Mouse (Mus musculus): ENCODE data around the gene Lrrc8b. TPM values are rescaled to one million over a fixed set of nuclear protein-coding genes. Genes with fewer than 3 reads are reported as not detected.

Gene Lrrc8b
- polyA plus RNA-seq, 1 experiment from 2014 or later = 10.6 TPM

GRCm38 (mm10) chr5:105401536-105401935, 14.0 kb upstream of the Lrrc8b start:
- Histone ChIP-seq H3K36me3 (ENCODE audit: control insufficient read depth, insufficient read depth, low read length) (no peaks in the 10 kb centered on the region), H3K9me3 (ENCODE audit: control insufficient read depth, low read length) (no peaks in the 10 kb centered on the region), H3K4me3 (ENCODE audit: low read depth, low read length) (no peak overlapping the region), H3K4me1 (ENCODE audit: control insufficient read depth, insufficient read depth, low read length) (no peaks in the 10 kb centered on the region), H3K27ac (replicated peaks; ENCODE audit: low read depth, low read length) (no peak overlapping the region), H3K4me2 (ENCODE audit: low read depth, low read length) (no peak overlapping the region), H3K27me3 (replicated peaks; ENCODE audit: control insufficient read depth, insufficient read depth, low read length) (no peaks in the 10 kb centered on the region), H3K9ac (ENCODE audit: low read depth, low read length) (no peak overlapping the region)
- 87% methylated on average over 5 of the region's 6 CpGs for WGBS
- DNase-seq (ENCODE audit: low spot score) (no peak), ATAC-seq (ENCODE audit: low read depth) (no peak)

GRCm38 (mm10) chr5:105404961-105405360, 10.6 kb upstream of the Lrrc8b start:
- Histone ChIP-seq H3K4me2 (ENCODE audit: low read depth, low read length) (no peak overlapping the region), H3K27me3 (replicated peaks; ENCODE audit: control insufficient read depth, insufficient read depth, low read length) (no peaks in the 10 kb centered on the region), H3K9me3 (ENCODE audit: control insufficient read depth, low read length) (no peaks in the 10 kb centered on the region), H3K36me3 (ENCODE audit: control insufficient read depth, insufficient read depth, low read length) (no peaks in the 10 kb centered on the region), H3K27ac (replicated peaks; ENCODE audit: low read depth, low read length) (no peak overlapping the region), H3K4me3 (ENCODE audit: low read depth, low read length) (no peak overlapping the region), H3K9ac (ENCODE audit: low read depth, low read length) (no peak overlapping the region), H3K4me1 (ENCODE audit: control insufficient read depth, insufficient read depth, low read length) (no peaks in the 10 kb centered on the region)
- DNase-seq (ENCODE audit: low spot score) (peak; percentile 81), ATAC-seq (ENCODE audit: low read depth) (no peak)
- WGBS = 7% methylated on average over 8 of the region's 8 CpGs

DNA sequence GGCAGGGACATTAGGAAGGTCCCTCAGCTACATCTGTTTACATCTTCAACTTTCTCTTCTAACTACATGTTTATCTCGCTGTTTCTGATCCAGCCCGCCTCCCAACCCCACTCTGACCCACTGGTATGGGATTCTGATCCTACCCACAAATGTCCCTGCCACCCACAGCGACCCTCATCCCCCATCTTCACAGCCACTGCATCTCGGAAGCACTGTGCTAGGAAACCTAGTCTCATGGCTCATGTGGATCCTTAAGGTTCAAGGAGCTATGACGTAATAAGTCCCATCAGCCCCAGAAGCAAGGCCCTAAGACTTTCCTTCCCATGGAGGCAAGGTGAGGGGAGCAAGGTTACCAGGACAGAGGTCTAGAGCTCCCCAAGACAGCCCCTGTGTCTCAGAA, 7.9 kb upstream of the Lrrc8b start:
- H3K4me2 ChIP-seq (ENCODE audit: low read depth, low read length) = no peak overlapping the region
- 88% methylated on average over 5 of the region's 5 CpGs for WGBS

GRCm38 (mm10) chr5:105409092-105409491, 6.5 kb upstream of the Lrrc8b start:
- no peak overlapping the region for H3K4me2 ChIP-seq (ENCODE audit: low read depth, low read length)
- H3K4me3 ChIP-seq (ENCODE audit: low read depth, low read length) = no peak overlapping the region
- H3K4me1 ChIP-seq (ENCODE audit: control insufficient read depth, insufficient read depth, low read length) = peaks cover 5% of the 10 kb centered on the region; the same call in 1 of the 2 replicates
- WGBS = 86% methylated on average over 4 of the region's 4 CpGs
- no peak for DNase-seq (ENCODE audit: low spot score)
- H3K9me3 ChIP-seq (ENCODE audit: control insufficient read depth, low read length) = no peaks in the 10 kb centered on the region
- no peak overlapping the region for H3K27ac ChIP-seq (replicated peaks; ENCODE audit: low read depth, low read length)
- no peaks in the 10 kb centered on the region for H3K27me3 ChIP-seq (replicated peaks; ENCODE audit: control insufficient read depth, insufficient read depth, low read length)
- ATAC-seq (ENCODE audit: low read depth) = no peak
- H3K36me3 ChIP-seq (ENCODE audit: control insufficient read depth, insufficient read depth, low read length) = no peaks in the 10 kb centered on the region
- no peak overlapping the region for H3K9ac ChIP-seq (ENCODE audit: low read depth, low read length)

More for the DNA sequence above, 7.9 kb upstream of the Lrrc8b start:
- Histone ChIP-seq H3K4me3 (ENCODE audit: low read depth, low read length) (no peak overlapping the region), H3K36me3 (ENCODE audit: control insufficient read depth, insufficient read depth, low read length) (no peaks in the 10 kb centered on the region), H3K9ac (ENCODE audit: low read depth, low read length) (no peak overlapping the region), H3K4me1 (ENCODE audit: control insufficient read depth, insufficient read depth, low read length) (peaks cover 5% of the 10 kb centered on the region; the same call in 1 of the 2 replicates), H3K9me3 (ENCODE audit: control insufficient read depth, low read length) (no peaks in the 10 kb centered on the region), H3K27me3 (replicated peaks; ENCODE audit: control insufficient read depth, insufficient read depth, low read length) (no peaks in the 10 kb centered on the region), H3K27ac (replicated peaks; ENCODE audit: low read depth, low read length) (no peak overlapping the region)
- ATAC-seq (ENCODE audit: low read depth) (no peak), DNase-seq (ENCODE audit: low spot score) (no peak)

- Histone ChIP-seq H3K9me3 (ENCODE audit: control insufficient read depth, low read length) (no peaks in the 10 kb centered on the region), H3K4me2 (ENCODE audit: low read depth, low read length) (no peak overlapping the region), H3K27ac (replicated peaks; ENCODE audit: low read depth, low read length) (no peak overlapping the region), H3K36me3 (ENCODE audit: control insufficient read depth, insufficient read depth, low read length) (no peaks in the 10 kb centered on the region), H3K4me1 (ENCODE audit: control insufficient read depth, insufficient read depth, low read length) (peaks cover 10% of the 10 kb centered on the region), H3K27me3 (replicated peaks; ENCODE audit: control insufficient read depth, insufficient read depth, low read length) (no peaks in the 10 kb centered on the region), H3K4me3 (ENCODE audit: low read depth, low read length) (no peak overlapping the region), H3K9ac (ENCODE audit: low read depth, low read length) (no peak overlapping the region)
- WGBS = 46% methylated on average over 6 of the region's 6 CpGs
- no peak for ATAC-seq (ENCODE audit: low read depth)
- peak; percentile 30 for DNase-seq (ENCODE audit: low spot score)
Observed at GRCm38 (mm10) chr5:105410521-105411293, 4.9 kb upstream of the Lrrc8b start.

GRCm38 (mm10) chr5:105411294-105411570, 4.3 kb upstream of the Lrrc8b start:
- peaks cover 10% of the 10 kb centered on the region for H3K4me1 ChIP-seq (ENCODE audit: control insufficient read depth, insufficient read depth, low read length)
- no peaks in the 10 kb centered on the region for H3K27me3 ChIP-seq (replicated peaks; ENCODE audit: control insufficient read depth, insufficient read depth, low read length)
- no peak for ATAC-seq (ENCODE audit: low read depth)
- no peak overlapping the region for H3K9ac ChIP-seq (ENCODE audit: low read depth, low read length)
- no peaks in the 10 kb centered on the region for H3K9me3 ChIP-seq (ENCODE audit: control insufficient read depth, low read length)
- no peak overlapping the region for H3K4me2 ChIP-seq (ENCODE audit: low read depth, low read length)
- no peak overlapping the region for H3K27ac ChIP-seq (replicated peaks; ENCODE audit: low read depth, low read length)
- peak; percentile 22 for DNase-seq (ENCODE audit: low spot score)
- WGBS = 54% methylated on average over 4 of the region's 4 CpGs
- H3K36me3 ChIP-seq (ENCODE audit: control insufficient read depth, insufficient read depth, low read length) = no peaks in the 10 kb centered on the region
- H3K4me3 ChIP-seq (ENCODE audit: low read depth, low read length) = no peak overlapping the region

DNA sequence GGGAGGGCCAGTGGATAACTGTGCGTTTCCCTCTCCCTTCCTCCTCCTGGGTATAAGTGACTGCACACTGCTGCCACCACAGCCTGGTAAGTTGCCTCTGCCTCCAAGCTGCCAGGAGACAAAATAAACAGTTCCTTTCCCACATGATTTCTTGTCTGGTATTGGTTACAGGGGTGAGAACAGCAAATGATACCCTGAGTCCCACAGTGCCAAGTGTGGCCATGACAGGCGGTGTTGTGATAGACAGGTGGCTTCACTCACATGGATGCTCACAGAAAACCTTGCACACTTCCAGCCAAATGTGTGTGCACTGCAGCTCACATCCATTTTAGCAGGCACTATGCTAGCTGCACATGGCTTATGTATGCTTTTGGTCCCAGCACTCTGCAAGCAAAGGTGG, 3.8 kb upstream of the Lrrc8b start:
- 49% methylated on average over 2 of the region's 2 CpGs for WGBS

GRCm38 (mm10) chr5:105412634-105413033, 2.9 kb upstream of the Lrrc8b start:
- Histone ChIP-seq H3K4me2 (ENCODE audit: low read depth, low read length) (no peak overlapping the region), H3K4me3 (ENCODE audit: low read depth, low read length) (no peak overlapping the region), H3K9ac (ENCODE audit: low read depth, low read length) (no peak overlapping the region), H3K27ac (replicated peaks; ENCODE audit: low read depth, low read length) (no peak overlapping the region), H3K4me1 (ENCODE audit: control insufficient read depth, insufficient read depth, low read length) (peaks cover 10% of the 10 kb centered on the region), H3K27me3 (replicated peaks; ENCODE audit: control insufficient read depth, insufficient read depth, low read length) (no peaks in the 10 kb centered on the region), H3K9me3 (ENCODE audit: control insufficient read depth, low read length) (no peaks in the 10 kb centered on the region), H3K36me3 (ENCODE audit: control insufficient read depth, insufficient read depth, low read length) (no peaks in the 10 kb centered on the region)
- ATAC-seq (ENCODE audit: low read depth) = no peak
- DNase-seq (ENCODE audit: low spot score) = no peak
- WGBS = 74% methylated on average over 3 of the region's 3 CpGs

More for the DNA sequence above, 3.8 kb upstream of the Lrrc8b start:
- no peaks in the 10 kb centered on the region for H3K27me3 ChIP-seq (replicated peaks; ENCODE audit: control insufficient read depth, insufficient read depth, low read length)
- ATAC-seq (ENCODE audit: low read depth) (no peak), DNase-seq (ENCODE audit: low spot score) (no peak)
- peaks cover 10% of the 10 kb centered on the region for H3K4me1 ChIP-seq (ENCODE audit: control insufficient read depth, insufficient read depth, low read length)
- H3K9ac ChIP-seq (ENCODE audit: low read depth, low read length) = no peak overlapping the region
- no peaks in the 10 kb centered on the region for H3K36me3 ChIP-seq (ENCODE audit: control insufficient read depth, insufficient read depth, low read length)
- no peak overlapping the region for H3K4me3 ChIP-seq (ENCODE audit: low read depth, low read length)
- H3K9me3 ChIP-seq (ENCODE audit: control insufficient read depth, low read length) = no peaks in the 10 kb centered on the region
- no peak overlapping the region for H3K27ac ChIP-seq (replicated peaks; ENCODE audit: low read depth, low read length)
- no peak overlapping the region for H3K4me2 ChIP-seq (ENCODE audit: low read depth, low read length)

Data from embryonic facial prominence, embryonic 14.5 days (tissue).